8 mouse cellular contexts compared by ENCODE assay signal in genomic region chr11:97029686-97030417, GRCm38 (mm10). TPM values are rescaled to one million over a fixed set of nuclear protein-coding genes. Genes with fewer than 3 reads are reported as not detected.
DNase-seq lines count a peak whose midpoint lies in the region; ATAC-seq and TF ChIP-seq lines count a peak whose summit lies in the region.

Gene Scrn2, plus strand, starts transcription at chr11:97029938.

- intact Hi-C loops in left cerebral cortex, adult 2 months (cut with DNase I) = loop anchor here (5.0 kb wide), 1 partner anchor 168 kb away; no protein-coding TSS in a partner anchor

- no peaks in the 10 kb centered on the region for H3K9me3 ChIP-seq in hindbrain, postnatal 0 days (ENCODE audit: low read length)

- peak within 1 kb of the TSS; percentile 48 for H3K4me3 ChIP-seq in hindbrain, postnatal 0 days (ENCODE audit: low read length)
- H3K4me3 ChIP-seq in left cerebral cortex, adult 2 months = peak within 1 kb of the TSS; percentile 68

- peak within 1 kb of the TSS; percentile 75 for H3K4me2 ChIP-seq in hindbrain, postnatal 0 days (ENCODE audit: low read depth, low read length)

- peak; percentile 86 for ATAC-seq in hindbrain, postnatal 0 days
- ATAC-seq in megakaryocyte, adult 5-6 weeks (ENCODE audit: poor library complexity, severe bottlenecking) = peak; percentile 92

- H3K4me1 ChIP-seq in hindbrain, postnatal 0 days (ENCODE audit: insufficient read depth, low read length) = no peaks in the 10 kb centered on the region

- WGBS in hindbrain, postnatal 0 days = under 1% methylated on average over 25 of the region's 25 CpGs

- peak within 1 kb of the TSS; percentile 51; the same call in 1 of the 2 replicates for H3K27ac ChIP-seq in hindbrain, postnatal 0 days
- H3K27ac ChIP-seq in left cerebral cortex, adult 2 months = peak within 1 kb of the TSS; percentile 80

- H3K9ac ChIP-seq in hindbrain, postnatal 0 days (replicated peaks; ENCODE audit: low read length) = peak within 1 kb of the TSS; percentile 52

- TF ChIP-seq CTCF in hindbrain, postnatal 0 days (IDR thresholded peaks at IDR 0.05; ENCODE audit: low read depth) = peak; percentile 90
- peak; percentile 90 for TF ChIP-seq CTCF in left cerebral cortex, adult 2 months (IDR thresholded peaks at IDR 0.05)

- peak; percentile 80 for DNase-seq in T-cell, adult 2 months (ENCODE audit: low spot score)
- DNase-seq in cerebellum, postnatal 36 days = peak; percentile 85 to 87
- DNase-seq in gastrocnemius, adult 8-10 months (ENCODE audit: low spot score in 2 of 2) = peak; percentile 77 to 80
- DNase-seq in hindbrain, postnatal 0 days (ENCODE audit: low spot score) = peak; percentile 87
- peak; percentile 73 to 76 for DNase-seq in left cerebral cortex, adult 2 months (ENCODE audit: extremely low spot score in 1 of 2, low spot score in 2 of 2)
- peak; percentile 54 for DNase-seq in right cerebral cortex, adult 18-20 months
- peak; percentile 81 for DNase-seq in urinary bladder, postnatal 25 days (ENCODE audit: low spot score)

- H3K36me3 ChIP-seq in hindbrain, postnatal 0 days (ENCODE audit: insufficient read depth, low read length) = no peaks in the 10 kb centered on the region

- H3K27me3 ChIP-seq in hindbrain, postnatal 0 days (ENCODE audit: insufficient read depth, low read length) = 0 out of 2 replicates have a peak, but pooled peaks cover 8% of the 10 kb centered on the region

RNA-seq across cellular contexts. Expression of gene Scrn2, which starts in this region (rescaled TPM):
- 10 to 100 TPM; 13.0 to 14.4 (median 13.6) TPM for total RNA-seq in gastrocnemius, adult 8-10 months (2022)
- 10.5 and 24.0 TPM in 2 replicates for total RNA-seq in hindbrain, postnatal 0 days (2014; rRNA removed)
- polyA plus RNA-seq in hindbrain, postnatal 0 days (2015; fragmentation: Nextera tagmentation; extraction: Ambion mirVana) = 12.4 and 13.8 TPM in 2 replicates
- 1 to 10 TPM; 2.8 to 3.4 TPM for total RNA-seq in left cerebral cortex, adult 2 months (2021)
- 0.48 and 1.4 TPM in 2 replicates for total RNA-seq in megakaryocyte, adult 5-6 weeks (2015)
- 5.1 and 5.4 TPM in 2 replicates for total RNA-seq in megakaryocyte, adult 5-6 weeks (2017)

Comparison
In these comparisons a context has a peak if more than half of its experiments do, and no peak if none do; other contexts are left out.
1. Peak in every context shown above with its lines: DNase-seq, ATAC-seq, H3K4me3 ChIP-seq and H3K27ac ChIP-seq.